Comparison of ENCODE assay signal across 11 mouse cellular contexts in genomic region chr4:56791373-56791772, GRCm38 (mm10). TPM values are rescaled to one million over a fixed set of nuclear protein-coding genes. Genes with fewer than 3 reads are reported as not detected.
DNase-seq lines count a peak whose midpoint lies in the region.
"Had no signal": no experiment of that assay in that cellular context is flagged by ENCODE, and none has a peak within 500 bp of the region (broad histone marks: within the 10 kb centered on the region; RNA-seq: fewer than 3 reads in every experiment).

No protein-coding gene starts in this region.

- peak; percentile 12 for DNase-seq in kidney, adult 9 months
- no peak for DNase-seq in kidney, adult 11 months
- DNase-seq in thymus, postnatal 0 days (ENCODE audit: low spot score): peak; percentile 14
- DNase-seq in thymus, postnatal 36 days: no peak
- DNase-seq in induced T-regulatory cell, adult 2 months (ENCODE audit: low read depth): peak; percentile 4
- DNase-seq in adrenal gland, postnatal 36 days: no peak
- DNase-seq in cerebellum, adult 8-10 months: no peak
- DNase-seq in gastrocnemius, postnatal 10 days: no peak

RNA-seq across cellular contexts. Expression of gene Elp1, which starts 10.8 kb away (rescaled TPM):
- 22.7 and 24.3 TPM in 2 replicates for polyA plus RNA-seq in thymus, postnatal 0 days (2015; fragmentation: Nextera tagmentation; extraction: Ambion mirVana)
- total RNA-seq in adrenal gland, postnatal 36 days (2021): 10 to 100 TPM; 26.9 to 33.0 TPM
- total RNA-seq in gastrocnemius, postnatal 10 days (2021): 10 to 100 TPM; 28.3 to 30.8 TPM

RNA-seq across cellular contexts. Expression of gene Fam206a, which starts 10.8 kb away (rescaled TPM):
- polyA plus RNA-seq in thymus, postnatal 0 days (2015; fragmentation: Nextera tagmentation; extraction: Ambion mirVana): 9.7 and 12.2 TPM in 2 replicates
- total RNA-seq in adrenal gland, postnatal 36 days (2021): 10 to 100 TPM; 13.5 to 15.7 TPM
- 1 to 10 TPM; 3.5 to 4.0 TPM for total RNA-seq in gastrocnemius, postnatal 10 days (2021)

RNA-seq across cellular contexts. Expression of gene Actl7a, which starts 48.2 kb away (rescaled TPM):
- polyA plus RNA-seq in thymus, postnatal 0 days (2015; fragmentation: Nextera tagmentation; extraction: Ambion mirVana): not detected in 2 replicates
- total RNA-seq in adrenal gland, postnatal 36 days (2021): not detected
- total RNA-seq in gastrocnemius, postnatal 10 days (2021): not detected
- polyA plus RNA-seq: hindbrain, embryonic 12.5 days; liver, embryonic 15.5 days; neural tube, embryonic 15.5 days had no signal

RNA-seq across cellular contexts. Expression of gene Actl7b, which starts 50.1 kb away (rescaled TPM):
- not detected in 2 replicates for polyA plus RNA-seq in thymus, postnatal 0 days (2015; fragmentation: Nextera tagmentation; extraction: Ambion mirVana)
- total RNA-seq in adrenal gland, postnatal 36 days (2021): under 1 TPM in 1 of 2 experiments, not detected in 1; 0.20 TPM
- not detected for total RNA-seq in gastrocnemius, postnatal 10 days (2021)
- polyA plus RNA-seq: hindbrain, embryonic 12.5 days; liver, embryonic 15.5 days; neural tube, embryonic 15.5 days had no signal

RNA-seq across cellular contexts. Expression of gene Gm26657, which starts 51.5 kb away (rescaled TPM):
- polyA plus RNA-seq in thymus, postnatal 0 days (2015; fragmentation: Nextera tagmentation; extraction: Ambion mirVana): not detected in 2 replicates
- total RNA-seq in adrenal gland, postnatal 36 days (2021): not detected
- total RNA-seq in gastrocnemius, postnatal 10 days (2021): not detected
- polyA plus RNA-seq: hindbrain, embryonic 12.5 days; liver, embryonic 15.5 days; neural tube, embryonic 15.5 days had no signal

Comparison
In these comparisons a context has a peak if more than half of its experiments do, and no peak if none do; other contexts are left out.
1. DNase-seq: peak in kidney, adult 9 months (single experiment), thymus, postnatal 0 days (single experiment) and induced T-regulatory cell, adult 2 months (single experiment); none in kidney, adult 11 months (single experiment), thymus, postnatal 36 days (0 of 2), adrenal gland, postnatal 36 days (0 of 2), cerebellum, adult 8-10 months (single experiment) and gastrocnemius, postnatal 10 days (single experiment).